Mouse (Mus musculus) embryonic facial prominence, embryonic 10.5 days (tissue): Measurements from ENCODE around the gene Zfhx3. TPM values are rescaled to one million over a fixed set of nuclear protein-coding genes. Genes with fewer than 3 reads are reported as not detected.
A peak's percentile ranks its signal among the peaks of the same experiment; 100 is the strongest.

Source experiments
- DNase-seq: peaks from one replicate; pipeline ENCODE4 v3.0.0-alpha.2; 2017; ENCODE audit warnings: low spot score
- H3K27ac ChIP-seq: fragments of 300-500 bp; sonication (generic); replicated peaks from 2 replicates; pipeline ENCODE4 v1.5.1; 2016; ENCODE audit warnings: mild to moderate bottlenecking
- H3K27me3 ChIP-seq: fragments of 300-500 bp; sonication (generic); replicated peaks from 2 replicates; pipeline ENCODE4 v1.6.1; 2016; ENCODE audit warnings: low read depth, mild to moderate bottlenecking; ENCODE audit not compliant: poor library complexity, severe bottlenecking
- H3K36me3 ChIP-seq: fragments of 300-500 bp; sonication (generic); replicated peaks from 2 replicates; pipeline ENCODE4 v1.6.1; 2016; ENCODE audit warnings: mild to moderate bottlenecking, moderate library complexity
- H3K4me1 ChIP-seq: fragments of 300-500 bp; sonication (generic); 2 replicates; pipeline ENCODE4 v1.6.1; 2016
- H3K4me3 ChIP-seq: fragments of 300-500 bp; sonication (generic); 2 replicates; pipeline ENCODE4 v1.5.1; 2016; ENCODE audit warnings: mild to moderate bottlenecking, moderate library complexity
- H3K9me3 ChIP-seq: fragments of 300-500 bp; sonication (generic); 2 replicates; pipeline ENCODE4 v1.6.1; 2016; ENCODE audit warnings: mild to moderate bottlenecking
- WGBS: fragments of 180-500 bp; shearing (Covaris S2); methylation state at CpG from one replicate; pipeline ENCODE4 v1.1.7; 2016; 5-methylcytosine and 5-hydroxymethylcytosine counted together
- polyA plus RNA-seq: library from polyadenylated mRNA; unstranded; fragments of >200 nt; fragmentation: Nextera tagmentation; extraction: Ambion mirVana; gene quantifications from 2 replicates; pipeline ENCODE4 v1.2.1, GENCODE M21; 2016

Zfhx3 gene
- polyA plus RNA-seq, 1 experiment from 2014 or later, result 18.8 TPM

DNA sequence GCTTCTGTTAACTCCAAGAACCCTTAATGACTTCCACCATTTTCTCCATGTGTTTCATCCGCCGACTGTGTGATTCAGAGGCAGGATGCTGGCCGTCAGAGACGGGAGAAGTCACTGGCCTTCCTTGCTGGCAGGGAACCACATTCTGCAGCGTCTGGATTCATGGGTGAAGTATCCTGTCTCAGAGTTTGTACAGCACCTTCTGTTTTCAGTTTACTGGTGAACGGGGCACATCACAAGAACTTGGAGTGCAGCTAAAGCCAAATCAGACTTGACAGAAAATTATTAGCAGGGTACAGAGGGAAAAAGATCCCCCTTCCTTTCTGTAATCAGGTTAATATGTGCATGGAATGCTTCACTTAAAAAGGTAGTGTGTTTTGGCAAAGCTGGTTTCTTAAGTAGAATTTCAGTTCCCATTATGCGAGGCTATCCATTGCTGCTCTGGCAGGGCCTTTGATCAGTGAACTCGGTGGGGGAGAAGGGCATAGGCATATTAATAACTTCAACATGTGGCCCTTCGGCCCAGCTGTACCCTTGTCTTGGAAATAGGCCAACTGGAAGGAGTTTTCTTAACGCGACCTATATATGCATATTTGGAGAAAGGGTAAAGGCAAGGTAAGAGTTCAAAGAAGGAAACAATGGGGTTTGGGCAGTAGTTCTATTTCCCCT is 1035.4 kb downstream of the Zfhx3 start:
- H3K27me3 ChIP-seq, result no peaks in the 10 kb centered on the region
- DNase-seq, result peak; percentile 81
- peak overlapping the region; percentile 82 for H3K27ac ChIP-seq
- 0 out of 2 replicates have a peak, but pooled peaks cover 4% of the 10 kb centered on the region for H3K36me3 ChIP-seq
- peaks cover 27% of the 10 kb centered on the region for H3K4me1 ChIP-seq
- H3K9me3 ChIP-seq, result peaks cover 6% of the 10 kb centered on the region
- WGBS, result 43% methylated on average over 11 of the region's 11 CpGs
- H3K4me3 ChIP-seq, result 0 out of 2 replicates have a peak overlapping the region, but pooled peaks have one; percentile 5

DNA sequence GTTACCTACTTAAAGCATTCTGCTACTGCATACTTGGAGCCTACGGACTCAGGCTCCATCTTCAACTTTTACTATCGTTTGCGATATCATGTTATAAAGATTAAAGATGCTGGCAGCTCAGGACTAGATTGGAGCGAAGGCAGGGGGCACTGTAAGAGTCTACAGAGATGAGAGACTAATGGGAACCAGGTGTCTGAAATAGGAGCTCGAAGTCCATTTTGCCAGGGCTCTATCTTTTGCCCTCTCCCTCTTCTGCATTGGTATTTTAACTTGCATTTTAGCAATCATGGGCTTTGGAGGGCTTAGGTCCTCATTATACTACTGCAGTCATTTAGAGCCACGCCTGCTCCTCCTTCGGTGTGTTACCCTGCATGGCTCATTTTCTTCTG is 1035.9 kb downstream of the Zfhx3 start:
- WGBS, result 48% methylated on average over 7 of the region's 7 CpGs
- Histone ChIP-seq H3K4me3 (0 out of 2 replicates have a peak overlapping the region, but pooled peaks have one; percentile 5), H3K36me3 (0 out of 2 replicates have a peak, but pooled peaks cover 4% of the 10 kb centered on the region), H3K27ac (peak overlapping the region; percentile 82), H3K27me3 (no peaks in the 10 kb centered on the region), H3K9me3 (peaks cover 6% of the 10 kb centered on the region), H3K4me1 (peaks cover 27% of the 10 kb centered on the region)
- DNase-seq, result peak; percentile 59

DNA sequence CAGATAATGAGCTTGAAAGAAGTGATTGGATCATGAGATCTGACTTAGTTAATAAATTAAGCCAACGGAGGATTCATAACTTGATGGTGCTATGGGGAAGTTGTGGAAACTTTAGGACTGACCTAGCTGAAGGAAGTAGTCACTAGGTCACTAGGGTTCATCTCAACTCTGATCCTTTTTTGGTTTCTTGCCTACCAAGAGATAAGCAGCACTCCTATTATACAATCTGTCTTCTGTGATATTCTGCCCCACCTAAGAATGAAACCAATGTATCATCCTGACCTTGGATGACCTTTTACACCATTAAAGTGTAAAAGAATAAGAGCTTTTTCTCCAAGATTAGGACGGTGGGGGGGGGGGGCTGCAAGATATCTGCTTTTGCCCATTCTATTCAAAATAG is 1042.5 kb downstream of the Zfhx3 start:
- H3K4me3 ChIP-seq, result no peak overlapping the region
- H3K4me1 ChIP-seq, result peaks cover 10% of the 10 kb centered on the region; the same call in 1 of the 2 replicates
- 72% methylated on average over 2 of the region's 2 CpGs for WGBS
- H3K27ac ChIP-seq, result no peak overlapping the region
- no peaks in the 10 kb centered on the region for H3K27me3 ChIP-seq
- H3K9me3 ChIP-seq, result peaks cover 6% of the 10 kb centered on the region
- H3K36me3 ChIP-seq, result 0 out of 2 replicates have a peak, but pooled peaks cover 4% of the 10 kb centered on the region
- no peak for DNase-seq

DNA sequence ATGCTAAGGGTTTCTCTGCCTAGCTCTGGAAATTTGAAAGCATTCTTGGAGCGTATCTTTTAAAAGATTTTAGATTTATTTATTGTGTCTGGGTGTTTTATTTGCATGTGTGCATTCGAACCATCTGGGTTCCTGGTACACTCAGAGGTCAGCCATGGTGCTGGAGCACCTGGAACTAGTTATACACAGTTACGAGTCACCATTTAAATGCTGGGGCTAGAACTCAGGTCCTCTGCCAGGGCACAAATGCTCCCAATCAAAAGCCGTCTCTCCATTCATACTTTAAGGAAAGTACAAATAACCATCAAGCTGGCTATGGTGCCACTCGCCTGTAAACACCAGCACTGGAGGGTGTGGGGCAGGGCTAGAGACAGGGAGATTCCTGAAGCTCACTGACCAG is 1047.4 kb downstream of the Zfhx3 start:
- H3K4me3 ChIP-seq, result no peak overlapping the region
- 56% methylated on average over 5 of the region's 5 CpGs for WGBS
- DNase-seq, result no peak
- H3K27me3 ChIP-seq, result no peaks in the 10 kb centered on the region
- H3K36me3 ChIP-seq, result no peaks in the 10 kb centered on the region
- H3K4me1 ChIP-seq, result peaks cover 15% of the 10 kb centered on the region; the same call in 1 of the 2 replicates
- no peak overlapping the region for H3K27ac ChIP-seq
- H3K9me3 ChIP-seq, result no peaks in the 10 kb centered on the region

DNA sequence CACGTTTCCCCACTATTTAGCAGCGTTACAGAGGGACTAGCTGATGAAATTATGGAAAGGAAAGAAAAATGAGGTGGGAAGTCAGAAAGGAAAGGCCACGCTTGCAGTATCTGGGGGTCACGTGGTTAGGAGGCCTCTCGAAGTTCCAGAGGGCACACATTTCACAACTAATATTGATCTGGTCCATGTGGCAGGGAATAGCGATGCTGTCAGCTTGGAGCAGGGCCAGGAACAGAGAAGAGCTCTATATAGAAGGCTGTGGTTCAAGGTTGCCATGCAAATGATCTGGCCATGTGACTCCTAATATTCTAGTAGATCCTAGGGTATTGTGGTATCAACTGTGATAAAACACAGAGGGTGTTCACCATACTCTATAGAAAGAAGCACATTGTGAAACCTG is 1048.1 kb downstream of the Zfhx3 start:
- H3K27me3 ChIP-seq, result no peaks in the 10 kb centered on the region
- no peaks in the 10 kb centered on the region for H3K36me3 ChIP-seq
- no peak overlapping the region for H3K27ac ChIP-seq
- H3K4me1 ChIP-seq, result peaks cover 15% of the 10 kb centered on the region; the same call in 1 of the 2 replicates
- 87% methylated on average over 6 of the region's 6 CpGs for WGBS
- H3K9me3 ChIP-seq, result no peaks in the 10 kb centered on the region
- no peak for DNase-seq
- H3K4me3 ChIP-seq, result no peak overlapping the region

DNA sequence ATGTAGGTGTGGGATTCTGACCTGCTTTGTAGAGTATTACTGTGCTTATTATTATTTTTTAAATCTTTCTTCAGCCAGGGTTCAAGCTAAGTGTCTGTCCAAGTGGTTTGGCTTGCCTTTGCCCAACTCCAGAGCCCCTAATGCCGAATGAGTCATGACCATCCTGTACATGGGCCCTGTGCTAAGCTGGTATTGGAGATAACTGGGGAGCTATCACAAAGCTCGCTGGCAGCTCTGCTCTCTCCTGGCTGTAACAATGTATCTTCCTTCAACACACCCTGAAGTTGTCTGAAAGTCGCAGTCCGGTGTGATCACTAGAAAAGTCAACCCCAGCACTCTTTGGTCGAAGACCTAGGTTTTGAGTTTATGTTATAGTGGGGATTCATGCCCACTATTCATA is 1049.0 kb downstream of the Zfhx3 start:
- WGBS, result 90% methylated on average over 5 of the region's 5 CpGs
- Histone ChIP-seq H3K4me1 (peaks cover 15% of the 10 kb centered on the region; the same call in 1 of the 2 replicates), H3K27ac (no peak overlapping the region; the same call in 1 of the 2 replicates), H3K9me3 (no peaks in the 10 kb centered on the region), H3K27me3 (no peaks in the 10 kb centered on the region), H3K36me3 (no peaks in the 10 kb centered on the region), H3K4me3 (no peak overlapping the region)
- DNase-seq, result no peak

DNA sequence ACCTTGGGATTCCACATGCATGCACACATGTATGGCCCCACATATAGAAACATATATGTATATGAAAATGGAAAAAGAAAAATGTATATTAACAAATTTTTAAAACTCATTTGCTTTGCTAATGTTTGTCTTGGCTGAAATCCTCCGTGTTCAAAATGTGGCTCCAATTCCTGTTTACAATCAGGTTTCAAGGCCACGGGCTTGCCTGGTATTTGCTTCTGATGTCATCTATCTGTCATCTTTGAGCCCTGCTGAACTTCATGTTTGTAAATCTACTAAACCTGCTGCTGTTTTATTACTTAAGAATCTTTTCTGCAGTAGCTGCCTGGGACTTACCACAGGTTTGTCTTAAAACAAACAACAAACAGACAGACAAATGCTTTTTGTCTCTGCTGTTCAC is 1051.3 kb downstream of the Zfhx3 start:
- no peak overlapping the region for H3K4me3 ChIP-seq
- H3K27me3 ChIP-seq, result no peaks in the 10 kb centered on the region
- H3K9me3 ChIP-seq, result no peaks in the 10 kb centered on the region
- 79% methylated on average over 2 of the region's 2 CpGs for WGBS
- H3K27ac ChIP-seq, result no peak overlapping the region
- peaks cover 16% of the 10 kb centered on the region for H3K4me1 ChIP-seq
- no peak for DNase-seq
- no peaks in the 10 kb centered on the region for H3K36me3 ChIP-seq

DNA sequence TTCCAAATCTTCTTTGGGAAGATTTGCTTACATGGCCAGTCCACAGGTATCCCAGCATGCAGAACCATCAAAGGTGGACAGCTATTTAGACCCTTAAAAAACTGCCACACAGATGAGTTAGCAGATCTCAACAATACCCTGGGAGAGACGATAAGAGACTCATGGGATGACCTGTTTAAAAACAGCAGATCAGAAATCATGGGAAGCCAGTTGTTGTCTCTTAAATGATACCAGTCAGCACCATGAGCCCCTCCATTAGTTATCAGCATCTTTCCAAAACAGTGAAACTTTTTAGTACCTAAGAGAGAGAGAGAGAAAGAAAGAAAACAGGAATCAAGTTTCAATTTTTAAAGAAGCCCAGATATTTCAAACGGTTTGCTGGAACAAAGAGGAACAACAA is 1051.7 kb downstream of the Zfhx3 start:
- no peak overlapping the region for H3K4me3 ChIP-seq
- no peaks in the 10 kb centered on the region for H3K36me3 ChIP-seq
- WGBS, result 58% methylated on average over 2 of the region's 2 CpGs
- no peaks in the 10 kb centered on the region for H3K9me3 ChIP-seq
- no peaks in the 10 kb centered on the region for H3K27me3 ChIP-seq
- H3K27ac ChIP-seq, result no peak overlapping the region
- no peak for DNase-seq
- peaks cover 19% of the 10 kb centered on the region for H3K4me1 ChIP-seq

DNA sequence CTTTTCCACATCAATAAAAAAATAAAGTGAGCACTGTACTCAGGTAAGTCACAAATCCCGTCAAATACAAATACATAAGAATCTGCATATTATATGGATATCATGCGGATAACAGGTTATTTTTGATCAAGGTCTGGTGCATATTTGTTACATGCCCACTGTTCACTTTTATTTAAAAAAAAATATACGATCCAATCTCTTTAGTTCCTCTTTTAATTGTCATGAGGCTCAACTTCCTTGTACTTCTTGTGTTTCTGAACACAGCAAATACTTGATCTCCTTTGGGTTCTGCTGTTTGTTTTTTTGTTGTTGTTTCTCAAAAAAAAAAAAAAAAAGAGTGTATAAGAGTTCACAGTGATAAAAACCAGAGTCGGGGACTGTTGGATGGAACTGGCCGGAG is 1052.4 kb downstream of the Zfhx3 start:
- WGBS, result 93% methylated on average over 5 of the region's 5 CpGs

DNA sequence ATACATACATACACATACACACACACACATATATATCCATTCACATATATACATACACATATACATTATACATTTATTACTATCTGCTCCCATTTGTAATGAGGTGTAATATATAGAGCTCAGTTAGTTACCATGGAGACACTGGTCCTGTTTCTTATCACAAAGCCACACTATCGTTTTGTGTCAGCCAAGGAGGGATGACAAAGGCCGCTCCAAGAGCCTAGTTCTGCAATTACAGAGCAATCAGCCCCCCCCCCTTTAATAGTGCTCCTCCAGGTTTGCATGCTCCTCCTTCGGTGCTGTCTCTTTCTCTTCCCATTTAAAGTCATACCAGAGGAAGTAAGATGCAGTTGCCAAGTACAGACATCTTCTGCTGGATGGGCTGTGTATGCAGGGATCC is 1054.9 kb downstream of the Zfhx3 start:
- DNase-seq, result no peak

More for the DNA sequence above, 1052.4 kb downstream of the Zfhx3 start:
- DNase-seq, result no peak
- H3K9me3 ChIP-seq, result no peaks in the 10 kb centered on the region
- H3K36me3 ChIP-seq, result no peaks in the 10 kb centered on the region
- H3K4me1 ChIP-seq, result peaks cover 22% of the 10 kb centered on the region
- H3K4me3 ChIP-seq, result no peak overlapping the region
- H3K27ac ChIP-seq, result no peak overlapping the region
- H3K27me3 ChIP-seq, result no peaks in the 10 kb centered on the region

DNA sequence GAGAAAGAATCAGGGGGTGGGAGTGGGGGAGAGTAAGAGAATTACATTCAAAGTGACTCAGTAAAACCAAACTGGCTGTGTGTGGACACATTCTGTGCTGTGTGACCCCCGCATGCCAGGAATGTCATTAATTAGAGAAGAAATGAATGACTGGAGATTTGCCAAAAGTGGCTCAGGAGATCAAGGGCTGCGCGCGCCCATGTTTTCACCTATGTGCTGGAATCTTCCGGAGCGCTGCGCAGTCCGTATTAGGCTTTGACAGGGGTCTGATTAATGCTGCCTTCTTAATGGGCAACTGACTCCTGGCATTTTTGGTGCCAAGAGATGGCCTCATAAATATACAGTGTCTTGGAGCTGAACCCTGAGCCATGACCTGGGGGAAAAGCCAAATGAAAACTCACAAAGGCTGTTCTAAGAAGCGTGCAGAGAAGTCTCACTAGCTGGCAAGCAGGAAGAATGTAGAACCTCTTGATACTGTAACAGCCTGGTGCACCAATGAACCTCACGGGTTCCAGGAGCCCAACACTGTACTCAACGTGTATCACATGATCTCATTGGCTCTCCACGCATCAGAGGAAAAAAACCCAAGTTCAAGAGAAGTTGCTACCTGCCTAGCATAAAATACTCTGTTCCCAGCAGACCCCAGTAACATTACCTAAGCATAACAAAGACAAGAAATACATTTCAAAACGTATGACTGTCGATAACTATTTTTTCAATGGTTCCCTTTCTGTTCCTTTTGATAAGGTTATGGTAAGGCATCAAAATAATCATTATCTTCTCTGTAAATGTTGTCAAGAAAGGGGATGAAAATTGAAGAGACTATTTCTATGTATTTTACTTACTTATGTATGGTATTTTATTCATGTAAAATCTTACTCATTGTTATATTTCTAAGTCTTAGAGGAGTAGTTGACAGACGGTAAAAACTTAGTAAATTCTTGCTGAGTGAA is 1057.1 kb downstream of the Zfhx3 start:
- no peaks in the 10 kb centered on the region for H3K36me3 ChIP-seq
- no peak overlapping the region for H3K4me3 ChIP-seq
- H3K9me3 ChIP-seq, result no peaks in the 10 kb centered on the region
- no peaks in the 10 kb centered on the region for H3K27me3 ChIP-seq
- 92% methylated on average over 15 of the region's 15 CpGs for whole genome bisulfite sequencing
- DNase-seq, result no peak
- no peak overlapping the region for H3K27ac ChIP-seq
- H3K4me1 ChIP-seq, result peaks cover 21% of the 10 kb centered on the region

More for the DNA sequence above, 1054.9 kb downstream of the Zfhx3 start:
- WGBS, result 62% methylated on average over 3 of the region's 3 CpGs
- Histone ChIP-seq H3K27ac (no peak overlapping the region), H3K4me3 (no peak overlapping the region), H3K36me3 (no peaks in the 10 kb centered on the region), H3K27me3 (no peaks in the 10 kb centered on the region), H3K4me1 (peaks cover 21% of the 10 kb centered on the region), H3K9me3 (no peaks in the 10 kb centered on the region)

DNA sequence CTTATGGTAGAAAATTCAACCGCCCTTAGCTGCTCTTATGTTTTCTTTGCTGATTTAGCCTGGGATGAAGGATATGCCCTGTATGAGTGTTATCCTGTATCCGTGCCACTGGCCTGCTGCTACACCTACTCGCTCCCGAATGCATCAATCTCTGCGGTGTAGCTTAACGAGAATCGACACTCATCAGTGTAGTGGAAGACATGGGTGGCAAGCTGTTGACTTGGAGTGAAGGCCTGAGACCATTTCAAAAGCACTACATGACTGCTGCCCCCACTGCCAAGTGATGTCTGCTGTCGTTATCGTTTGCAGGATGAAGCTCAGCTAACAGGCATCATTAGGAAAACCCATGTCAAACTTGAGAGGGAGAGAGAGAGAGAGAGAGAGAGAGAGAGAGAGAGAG is 1058.6 kb downstream of the Zfhx3 start:
- WGBS, result 81% methylated on average over 9 of the region's 9 CpGs
- no peak overlapping the region for H3K27ac ChIP-seq
- H3K27me3 ChIP-seq, result no peaks in the 10 kb centered on the region
- H3K4me3 ChIP-seq, result no peak overlapping the region
- H3K4me1 ChIP-seq, result peaks cover 21% of the 10 kb centered on the region
- H3K9me3 ChIP-seq, result no peaks in the 10 kb centered on the region
- no peaks in the 10 kb centered on the region for H3K36me3 ChIP-seq
- no peak for DNase-seq
